Mouse (Mus musculus) megakaryocyte, embryonic 14.5 days (primary cell): ENCODE data around the gene Clec10a.

Experiments
- FLI1 ChIP-seq: IDR thresholded peaks from 2 replicates; pipeline ENCODE4 v1.6.1; 2012; ENCODE audit warnings: low read length, inconsistent platforms, mixed read lengths
- GATA1 ChIP-seq: IDR thresholded peaks from 3 replicates; pipeline ENCODE4 v1.6.1; 2012; ENCODE audit warnings: mixed read lengths, low read length, inconsistent platforms, borderline replicate concordance

DNA sequence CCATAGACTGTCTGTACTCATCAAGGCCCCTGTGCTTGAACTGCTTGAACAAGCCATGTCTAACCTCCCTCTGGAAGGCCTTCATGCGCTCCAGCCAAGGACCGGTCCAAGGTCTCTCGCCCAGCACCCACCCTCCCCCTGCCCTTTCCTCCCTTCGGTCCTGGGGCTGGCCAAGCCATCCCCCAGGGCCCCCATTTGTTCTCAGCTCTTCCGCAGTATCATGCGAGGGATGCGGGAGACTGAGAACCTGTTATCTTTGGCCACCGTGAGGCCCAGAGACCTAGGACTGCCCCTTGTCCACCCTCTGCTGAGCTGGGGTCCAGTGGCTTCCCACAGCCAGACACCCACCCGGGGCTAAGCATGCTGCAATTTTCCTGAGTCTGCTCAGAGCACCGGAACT is 16.8 kb upstream of the Clec10a start:
- TF ChIP-seq GATA1 (no peak), FLI1 (no peak)
